Mouse (Mus musculus): ENCODE data around the gene Mrgprg. TPM values are rescaled to one million over a fixed set of nuclear protein-coding genes. Genes with fewer than 3 reads are reported as not detected.
A peak's percentile ranks its signal among the peaks of the same experiment; 100 is the strongest.

The Mrgprg gene
- not detected in 2 replicates for polyA plus RNA-seq (2014; fragmentation: Nextera tagmentation; extraction: Ambion mirVana)

- no peak for DNase-seq
- no peak within 1 kb of the TSS for H3K27ac ChIP-seq (replicated peaks; ENCODE audit: low read depth, low read length)
- H3K4me2 ChIP-seq (ENCODE audit: low read length): no peak within 1 kb of the TSS
- H3K9me3 ChIP-seq (ENCODE audit: control insufficient read depth, low read length): no peaks in the 10 kb centered on the region
- no peak within 1 kb of the TSS for H3K4me3 ChIP-seq (replicated peaks; ENCODE audit: low read depth, low read length)
- 44% methylated on average over 6 of the region's 6 CpGs for WGBS
- no peaks in the 10 kb centered on the region for H3K36me3 ChIP-seq (ENCODE audit: control insufficient read depth, insufficient read depth, low read length)
- no peak for ATAC-seq (ENCODE audit: low FRiP score, low TSS enrichment)
- H3K9ac ChIP-seq (replicated peaks; ENCODE audit: low read length): no peak within 1 kb of the TSS
- H3K4me1 ChIP-seq (ENCODE audit: control insufficient read depth, insufficient read depth, low read length): no peaks in the 10 kb centered on the region
- H3K27me3 ChIP-seq (ENCODE audit: control insufficient read depth, insufficient read depth, low read length): no peaks in the 10 kb centered on the region
These were observed at the start of gene Mrgprg for GRCm38 (mm10) chr7:143766893-143767292. TSS of gene Mrgprg (minus strand) at chr7:143766993.

DNA sequence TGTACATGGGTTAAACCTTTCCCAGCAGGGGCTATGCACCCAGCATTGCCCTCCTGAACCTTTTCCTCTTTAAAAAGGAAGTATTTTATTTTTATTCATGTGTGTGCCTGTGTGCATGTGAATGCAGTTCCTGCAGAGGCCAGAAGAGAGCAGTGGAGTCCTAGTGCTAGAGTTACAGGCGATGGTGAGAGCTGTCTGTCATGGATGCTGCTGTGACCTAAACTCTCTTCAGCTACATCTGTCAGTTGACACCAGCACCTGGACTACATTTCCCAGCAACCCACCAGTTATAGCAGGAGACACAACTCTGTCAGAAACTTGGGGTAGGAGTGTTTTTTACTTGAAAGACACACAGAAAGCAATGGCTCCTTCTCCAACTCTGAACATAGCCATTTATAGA lies 42.1 kb upstream of the Mrgprg start:
- no peak overlapping the region for H3K9ac ChIP-seq (replicated peaks; ENCODE audit: low read length)
- H3K4me1 ChIP-seq (ENCODE audit: control insufficient read depth, insufficient read depth, low read length): no peaks in the 10 kb centered on the region
- no peaks in the 10 kb centered on the region for H3K27me3 ChIP-seq (ENCODE audit: control insufficient read depth, insufficient read depth, low read length)
- no peak for ATAC-seq (ENCODE audit: low FRiP score, low TSS enrichment)
- peak; percentile 13 for DNase-seq
- WGBS: 33% methylated on average over 1 of the region's 1 CpGs
- H3K27ac ChIP-seq (replicated peaks; ENCODE audit: low read depth, low read length): no peak overlapping the region
- H3K4me2 ChIP-seq (ENCODE audit: low read length): no peak overlapping the region
- H3K4me3 ChIP-seq (replicated peaks; ENCODE audit: low read depth, low read length): no peak overlapping the region
- peaks cover 70% of the 10 kb centered on the region for H3K36me3 ChIP-seq (ENCODE audit: control insufficient read depth, insufficient read depth, low read length)
- no peaks in the 10 kb centered on the region for H3K9me3 ChIP-seq (ENCODE audit: control insufficient read depth, low read length)

DNA sequence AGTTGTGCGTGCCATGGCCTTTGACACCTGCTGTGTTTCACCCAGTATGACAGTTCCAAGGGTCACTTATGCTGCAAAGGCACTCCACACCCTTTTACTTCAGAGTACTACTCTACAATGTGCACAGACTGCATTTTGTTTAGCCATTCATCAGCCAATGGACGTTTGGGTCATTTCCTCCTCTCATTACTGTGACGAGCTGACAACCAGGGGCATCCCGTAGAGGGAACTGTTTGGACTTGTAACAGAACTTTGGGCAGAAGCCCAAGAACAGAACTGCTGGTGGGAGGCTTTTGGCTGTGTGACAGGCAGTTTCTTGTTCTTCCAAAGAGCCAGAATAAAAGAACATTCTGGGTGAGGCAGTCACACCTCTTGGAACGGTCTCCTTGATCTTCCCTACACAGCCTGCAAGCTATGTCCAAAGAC lies 38.4 kb upstream of the Mrgprg start:
- no peak for ATAC-seq (ENCODE audit: low FRiP score, low TSS enrichment)
- H3K27me3 ChIP-seq (ENCODE audit: control insufficient read depth, insufficient read depth, low read length): no peaks in the 10 kb centered on the region
- H3K36me3 ChIP-seq (ENCODE audit: control insufficient read depth, insufficient read depth, low read length): peaks cover 66% of the 10 kb centered on the region
- H3K4me1 ChIP-seq (ENCODE audit: control insufficient read depth, insufficient read depth, low read length): no peaks in the 10 kb centered on the region
- H3K9ac ChIP-seq (replicated peaks; ENCODE audit: low read length): no peak overlapping the region
- H3K4me2 ChIP-seq (ENCODE audit: low read length): no peak overlapping the region
- no peak overlapping the region for H3K4me3 ChIP-seq (replicated peaks; ENCODE audit: low read depth, low read length)
- no peak overlapping the region for H3K27ac ChIP-seq (replicated peaks; ENCODE audit: low read depth, low read length)
- no peaks in the 10 kb centered on the region for H3K9me3 ChIP-seq (ENCODE audit: control insufficient read depth, low read length)
- WGBS: 88% methylated on average over 5 of the region's 5 CpGs
- DNase-seq: peak; percentile 4

GRCm38 (mm10) chr7:143801195-143802065 lies 34.6 kb upstream of the Mrgprg start:
- Histone ChIP-seq H3K4me1 (ENCODE audit: control insufficient read depth, insufficient read depth, low read length) (no peaks in the 10 kb centered on the region), H3K27me3 (ENCODE audit: control insufficient read depth, insufficient read depth, low read length) (no peaks in the 10 kb centered on the region), H3K4me2 (ENCODE audit: low read length) (no peak overlapping the region), H3K36me3 (ENCODE audit: control insufficient read depth, insufficient read depth, low read length) (peaks cover 76% of the 10 kb centered on the region), H3K4me3 (replicated peaks; ENCODE audit: low read depth, low read length) (no peak overlapping the region), H3K9me3 (ENCODE audit: control insufficient read depth, low read length) (no peaks in the 10 kb centered on the region), H3K9ac (replicated peaks; ENCODE audit: low read length) (no peak overlapping the region), H3K27ac (replicated peaks; ENCODE audit: low read depth, low read length) (no peak overlapping the region)
- DNase-seq (no peak), ATAC-seq (ENCODE audit: low FRiP score, low TSS enrichment) (no peak)
- WGBS: 93% methylated on average over 8 of the region's 8 CpGs

DNA sequence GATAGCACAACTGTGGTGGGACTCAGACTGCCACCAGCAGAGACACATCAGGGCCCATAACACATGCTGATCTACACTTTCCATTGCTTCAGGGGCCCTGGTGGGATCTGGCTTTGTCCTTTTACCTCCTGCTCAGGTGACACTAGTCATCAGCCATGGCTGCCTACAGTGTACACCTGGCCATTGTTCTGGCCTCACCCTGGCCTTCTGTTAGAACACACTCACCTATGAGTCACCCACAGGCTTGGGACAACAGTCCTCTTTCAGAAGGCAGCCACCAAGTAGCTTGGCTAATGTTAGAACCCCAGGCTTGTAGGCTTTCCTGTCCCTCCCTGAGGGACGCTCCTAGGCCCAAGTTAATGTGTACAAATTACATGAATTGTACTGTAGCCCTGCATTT lies 34.0 kb upstream of the Mrgprg start:
- Histone ChIP-seq H3K27me3 (ENCODE audit: control insufficient read depth, insufficient read depth, low read length) (no peaks in the 10 kb centered on the region), H3K4me3 (replicated peaks; ENCODE audit: low read depth, low read length) (no peak overlapping the region), H3K4me1 (ENCODE audit: control insufficient read depth, insufficient read depth, low read length) (no peaks in the 10 kb centered on the region), H3K9ac (replicated peaks; ENCODE audit: low read length) (no peak overlapping the region), H3K4me2 (ENCODE audit: low read length) (no peak overlapping the region), H3K36me3 (ENCODE audit: control insufficient read depth, insufficient read depth, low read length) (peaks cover 80% of the 10 kb centered on the region), H3K9me3 (ENCODE audit: control insufficient read depth, low read length) (no peaks in the 10 kb centered on the region), H3K27ac (replicated peaks; ENCODE audit: low read depth, low read length) (no peak overlapping the region)
- ATAC-seq (ENCODE audit: low FRiP score, low TSS enrichment) (no peak), DNase-seq (no peak)
- WGBS: 87% methylated on average over 1 of the region's 1 CpGs

DNA sequence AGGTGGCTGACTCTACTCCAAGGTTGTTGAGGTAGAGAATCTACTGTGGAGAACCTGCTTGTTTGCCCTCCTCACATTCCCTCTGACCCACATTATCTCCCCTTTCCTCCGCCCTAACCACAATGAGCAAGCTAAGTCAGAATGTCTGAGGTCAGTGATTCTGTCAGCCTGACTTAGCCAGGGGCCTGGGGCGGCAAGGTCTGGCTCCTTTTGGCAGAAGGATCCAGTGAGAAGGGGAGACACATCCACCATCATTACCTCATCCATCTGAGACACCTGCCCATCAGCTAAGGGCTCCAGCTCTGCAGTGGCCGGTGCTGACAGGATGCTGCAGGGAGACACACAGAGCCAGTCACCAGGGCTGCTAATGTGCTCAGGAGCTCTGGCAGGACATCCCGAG lies 32.0 kb upstream of the Mrgprg start:
- DNase-seq: no peak
- Histone ChIP-seq H3K4me2 (ENCODE audit: low read length) (no peak overlapping the region), H3K4me1 (ENCODE audit: control insufficient read depth, insufficient read depth, low read length) (no peaks in the 10 kb centered on the region), H3K36me3 (ENCODE audit: control insufficient read depth, insufficient read depth, low read length) (peaks cover 74% of the 10 kb centered on the region), H3K27ac (replicated peaks; ENCODE audit: low read depth, low read length) (no peak overlapping the region), H3K4me3 (replicated peaks; ENCODE audit: low read depth, low read length) (no peak overlapping the region), H3K9ac (replicated peaks; ENCODE audit: low read length) (no peak overlapping the region), H3K9me3 (ENCODE audit: control insufficient read depth, low read length) (no peaks in the 10 kb centered on the region), H3K27me3 (ENCODE audit: control insufficient read depth, insufficient read depth, low read length) (no peaks in the 10 kb centered on the region)
- ATAC-seq (ENCODE audit: low FRiP score, low TSS enrichment): no peak
- 94% methylated on average over 4 of the region's 4 CpGs for WGBS

- no peak overlapping the region for H3K4me3 ChIP-seq (replicated peaks; ENCODE audit: low read depth, low read length)
- H3K27me3 ChIP-seq (ENCODE audit: control insufficient read depth, insufficient read depth, low read length): no peaks in the 10 kb centered on the region
- no peak overlapping the region for H3K9ac ChIP-seq (replicated peaks; ENCODE audit: low read length)
- WGBS: 62% methylated on average over 4 of the region's 4 CpGs
- peak; percentile 31 for DNase-seq
- no peaks in the 10 kb centered on the region for H3K4me1 ChIP-seq (ENCODE audit: control insufficient read depth, insufficient read depth, low read length)
- H3K36me3 ChIP-seq (ENCODE audit: control insufficient read depth, insufficient read depth, low read length): peaks cover 30% of the 10 kb centered on the region
- ATAC-seq (ENCODE audit: low FRiP score, low TSS enrichment): no peak
- no peak overlapping the region for H3K4me2 ChIP-seq (ENCODE audit: low read length)
- H3K27ac ChIP-seq (replicated peaks; ENCODE audit: low read depth, low read length): no peak overlapping the region
- H3K9me3 ChIP-seq (ENCODE audit: control insufficient read depth, low read length): no peaks in the 10 kb centered on the region
These were observed 26.3 kb upstream of the Mrgprg start for GRCm38 (mm10) chr7:143793121-143793520.

GRCm38 (mm10) chr7:143792336-143792985 lies 25.7 kb upstream of the Mrgprg start:
- ATAC-seq (ENCODE audit: low FRiP score, low TSS enrichment): no peak
- 83% methylated on average over 6 of the region's 6 CpGs for WGBS
- Histone ChIP-seq H3K27ac (replicated peaks; ENCODE audit: low read depth, low read length) (no peak overlapping the region), H3K9me3 (ENCODE audit: control insufficient read depth, low read length) (no peaks in the 10 kb centered on the region), H3K27me3 (ENCODE audit: control insufficient read depth, insufficient read depth, low read length) (no peaks in the 10 kb centered on the region), H3K4me1 (ENCODE audit: control insufficient read depth, insufficient read depth, low read length) (no peaks in the 10 kb centered on the region), H3K4me3 (replicated peaks; ENCODE audit: low read depth, low read length) (no peak overlapping the region), H3K9ac (replicated peaks; ENCODE audit: low read length) (no peak overlapping the region), H3K36me3 (ENCODE audit: control insufficient read depth, insufficient read depth, low read length) (peaks cover 25% of the 10 kb centered on the region), H3K4me2 (ENCODE audit: low read length) (no peak overlapping the region)
- no peak for DNase-seq

Measured in midbrain, embryonic 14.5 days (tissue).